Mouse (Mus musculus) adrenal gland, postnatal 4 days (tissue): ENCODE measurements around the gene Spg20. TPM values are rescaled to one million over a fixed set of nuclear protein-coding genes. Genes with fewer than 3 reads are reported as not detected.

Experiments
- DNase-seq, 2 experiments: peaks; one replicate each; pipeline ENCODE4 v3.0.0; 2021 to 2022; ENCODE audit warnings: low spot score in 2 of 2, mixed read lengths in 2 of 2
- long read RNA-seq, 2 experiments: library from polyadenylated mRNA; stranded (forward); transcript quantifications; one replicate each; pipeline ENCODE4 v2.0.0; 2021
- total RNA-seq, 2 experiments: library from RNA; stranded (reverse); gene quantifications; 2 replicates each; pipeline ENCODE4 v1.2.3; 2021

The Spg20 gene
- 10 to 100 TPM; 55.2 to 55.3 TPM for total RNA-seq
- long read RNA-seq, experiment 1, transcript Spg20-201 (9 exons, 3,770 nt) = major isoform, 10 of 19 reads
- long read RNA-seq, experiment 1, partial matches to known transcripts = 0 of 19 reads
- long read RNA-seq, experiment 1, other reads (novel, unspliced or antisense) = 3 of 19 reads
- long read RNA-seq, experiment 2, transcript Spg20-201 (9 exons, 3,770 nt) = minor isoform, 20 of 57 reads
- long read RNA-seq, experiment 2, transcript Spg20-202 (8 exons, 3,567 nt) = major isoform, 23 of 57 reads
- long read RNA-seq, experiment 2, partial matches to known transcripts = 6 of 57 reads
- long read RNA-seq, experiment 2, other reads (novel, unspliced or antisense) = 7 of 57 reads

DNA sequence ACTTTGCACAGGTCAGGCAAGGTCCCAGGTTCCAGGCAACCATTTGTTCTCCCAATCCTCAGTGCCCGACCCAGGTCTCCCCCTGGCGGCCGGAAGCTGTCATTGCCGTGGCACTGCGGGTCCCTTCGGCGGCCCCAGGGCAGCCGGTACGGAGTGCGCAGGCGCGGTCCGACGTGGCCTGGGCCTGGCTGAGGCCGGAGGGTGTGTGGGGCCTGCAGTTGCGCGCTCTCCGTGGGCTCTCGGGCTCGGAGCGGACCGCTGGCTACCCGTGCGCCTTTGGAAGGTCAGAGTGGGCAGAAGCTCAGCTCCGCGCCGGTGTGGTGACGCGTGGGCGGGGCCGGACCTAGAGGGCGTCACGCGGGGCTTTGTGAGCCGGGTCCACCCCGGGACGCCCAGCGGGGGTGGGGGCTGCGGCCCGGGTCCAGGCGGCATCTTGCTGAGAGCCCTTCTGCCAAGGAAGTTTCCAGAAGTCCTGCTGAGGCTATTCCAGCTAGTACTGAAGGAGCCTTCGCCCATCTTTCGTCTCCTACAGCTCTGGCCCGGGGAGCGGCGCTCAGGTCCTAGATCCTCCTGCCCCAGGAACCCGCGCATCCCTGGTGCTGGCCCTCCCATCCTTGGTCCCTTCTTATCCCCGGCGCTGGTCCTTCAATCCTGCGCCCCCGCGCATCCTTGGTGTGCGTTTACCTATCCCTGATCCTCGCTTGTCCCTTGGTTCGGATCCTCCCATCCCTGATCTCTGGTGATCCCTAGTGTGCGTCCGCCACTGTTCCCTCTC lies at the start of gene Spg20:
TSS of gene Spg20 (plus strand) at position 174 of the 775 bp plus-strand sequence.
- DNase-seq = peak; percentile 93 to 97

GRCm38 (mm10) chr3:55062653-55063052 lies 49.3 kb upstream of the Spg20 start:
- DNase-seq = no peak

DNA sequence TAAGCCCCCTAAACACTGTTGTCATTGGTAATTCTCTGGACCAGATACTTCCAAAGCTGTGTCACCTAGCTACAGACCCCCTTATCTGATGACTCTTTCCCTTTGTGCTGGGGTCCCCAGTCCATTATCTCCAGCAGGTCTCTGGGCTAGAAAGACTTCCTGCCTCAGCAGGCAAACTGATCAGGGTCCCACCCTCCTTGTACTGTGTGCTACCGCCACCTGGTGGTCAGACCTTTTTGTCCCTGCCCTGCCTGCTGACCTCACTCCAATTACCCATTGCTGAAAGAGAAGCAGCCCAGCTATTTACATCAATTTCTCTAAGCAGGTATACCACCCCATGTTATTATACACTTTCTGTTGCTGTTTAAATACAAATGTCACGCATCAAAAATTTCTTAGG lies 47.5 kb upstream of the Spg20 start:
- peak; percentile 28 to 43 for DNase-seq

DNA sequence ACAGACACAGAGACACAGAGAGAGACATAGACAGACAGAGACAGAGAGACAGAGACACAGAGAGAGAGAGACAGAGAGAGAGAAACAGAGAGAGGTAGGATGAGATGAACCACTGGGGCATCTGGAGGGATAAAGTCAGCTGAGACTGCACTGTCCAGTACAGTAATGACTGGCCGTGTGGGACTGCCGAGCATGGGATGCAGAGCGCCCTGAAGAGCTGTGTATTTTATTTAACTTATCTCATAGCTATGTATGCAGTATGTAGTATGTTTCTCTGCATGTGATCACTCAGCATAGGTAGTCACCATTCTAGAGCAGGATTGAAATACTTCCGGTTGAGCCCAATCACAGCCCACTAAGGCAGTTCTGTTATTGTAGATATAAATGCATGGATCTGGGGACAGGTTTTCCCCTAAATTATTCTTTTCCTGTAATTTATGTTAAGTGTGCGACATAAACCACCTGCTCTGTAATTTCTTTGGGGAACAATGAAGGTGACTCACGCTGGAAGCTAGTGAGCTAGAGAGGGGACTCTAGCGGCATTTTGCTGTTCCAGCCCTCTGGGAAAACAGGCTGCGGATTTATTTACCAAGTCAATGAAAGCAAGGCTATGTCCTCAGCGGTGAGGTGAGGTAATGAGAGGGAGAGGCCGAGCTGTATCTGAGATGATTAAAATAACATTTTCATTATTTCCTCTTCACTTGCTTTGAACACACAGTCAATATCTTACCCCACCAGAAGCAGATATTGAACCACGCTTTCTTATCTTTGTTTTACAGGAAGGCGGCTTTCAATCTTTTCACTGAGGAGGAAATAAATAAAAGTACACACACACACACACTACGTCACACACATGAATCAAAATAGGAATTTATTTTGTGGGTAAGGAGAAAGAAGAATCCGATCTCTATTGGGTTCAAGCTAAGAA lies 45.9 kb upstream of the Spg20 start:
- DNase-seq = no peak

DNA sequence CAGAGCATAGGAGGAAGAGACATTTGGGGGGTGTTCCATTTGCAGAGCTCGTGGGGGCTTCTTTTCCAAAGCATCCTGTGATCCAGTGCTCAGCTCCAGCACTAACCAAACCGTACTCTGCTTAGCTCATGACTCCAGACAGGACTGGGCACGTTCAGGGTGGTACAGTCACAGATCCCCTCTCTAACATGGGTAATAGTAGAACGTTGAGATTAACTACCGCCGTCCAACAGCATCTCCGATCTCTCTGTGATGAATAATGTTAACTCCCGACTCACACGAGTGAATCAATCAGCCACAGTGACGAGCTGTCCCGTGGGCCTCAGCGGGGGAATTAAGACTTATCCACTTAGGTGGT lies 45.3 kb upstream of the Spg20 start:
- no peak for DNase-seq

GRCm38 (mm10) chr3:55067791-55068434 lies 44.0 kb upstream of the Spg20 start:
- DNase-seq = no peak

GRCm38 (mm10) chr3:55074576-55075293 lies 37.2 kb upstream of the Spg20 start:
- no peak for DNase-seq

DNA sequence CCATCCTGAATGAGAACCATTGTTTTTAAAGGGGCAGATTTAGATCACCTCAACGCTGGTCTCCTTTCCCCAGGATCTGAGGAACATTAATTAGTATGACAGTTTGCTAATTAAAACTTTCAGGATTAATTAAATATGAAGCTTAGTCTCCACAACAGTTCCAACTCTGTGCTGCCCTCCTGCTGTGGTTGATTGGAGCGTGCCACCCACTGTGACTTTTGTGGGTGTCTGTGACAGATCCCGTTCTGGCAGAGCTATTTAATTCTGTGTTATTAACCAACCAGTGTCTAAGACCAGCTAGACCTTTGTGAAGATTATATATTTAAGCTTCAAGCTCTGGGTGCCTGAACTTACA lies 36.6 kb upstream of the Spg20 start:
- no peak for DNase-seq

GRCm38 (mm10) chr3:55078233-55078632 lies 33.7 kb upstream of the Spg20 start:
- no peak for DNase-seq

- DNase-seq = no peak
Observed at GRCm38 (mm10) chr3:55079619-55080018, 32.3 kb upstream of the Spg20 start.

GRCm38 (mm10) chr3:55080055-55080454 lies 31.9 kb upstream of the Spg20 start:
- DNase-seq = peak; percentile 16 to 36

DNA sequence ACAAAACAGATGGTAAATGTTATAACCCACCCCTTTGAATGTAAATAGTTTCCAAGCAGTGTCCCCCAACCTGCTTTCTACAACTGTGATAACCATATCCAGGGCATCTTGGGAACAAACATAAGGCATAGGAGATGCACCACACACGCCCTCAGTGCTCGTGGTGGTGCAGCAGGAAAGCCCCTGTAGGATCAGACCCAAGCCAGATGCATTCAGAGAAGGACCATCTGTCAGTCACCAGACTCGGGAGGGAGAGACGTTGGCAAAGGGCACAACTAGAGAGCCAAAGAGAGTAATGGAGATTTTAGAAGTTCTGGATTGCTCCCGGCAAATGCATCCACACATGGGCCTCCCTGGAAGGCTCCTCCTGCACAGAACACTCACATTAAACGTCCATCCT lies 27.1 kb upstream of the Spg20 start:
- DNase-seq = no peak

- no peak for DNase-seq
Observed at GRCm38 (mm10) chr3:55085716-55086115, 26.2 kb upstream of the Spg20 start.

- no peak for DNase-seq
Observed at GRCm38 (mm10) chr3:55086948-55087347, 25.0 kb upstream of the Spg20 start.

DNA sequence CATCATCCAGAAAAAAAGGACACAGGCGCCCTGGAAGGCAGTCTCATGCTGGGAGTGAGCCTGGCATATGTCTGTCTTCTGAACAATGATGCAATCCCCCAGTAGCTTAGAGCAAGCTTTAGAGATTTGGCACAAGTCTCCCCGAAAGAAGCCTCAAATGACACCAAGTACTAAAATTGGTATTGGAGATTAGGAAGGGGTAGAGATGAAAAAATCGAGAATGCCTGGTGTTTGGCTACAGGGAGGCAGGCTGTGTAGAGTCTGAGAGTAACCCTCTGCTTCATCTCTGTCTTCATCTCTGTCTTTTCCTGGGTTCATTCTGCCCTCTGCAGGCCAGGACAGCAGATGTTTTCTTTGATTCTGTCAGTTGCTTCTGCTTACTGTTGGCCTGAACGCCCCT lies 24.5 kb upstream of the Spg20 start:
- DNase-seq = no peak

DNA sequence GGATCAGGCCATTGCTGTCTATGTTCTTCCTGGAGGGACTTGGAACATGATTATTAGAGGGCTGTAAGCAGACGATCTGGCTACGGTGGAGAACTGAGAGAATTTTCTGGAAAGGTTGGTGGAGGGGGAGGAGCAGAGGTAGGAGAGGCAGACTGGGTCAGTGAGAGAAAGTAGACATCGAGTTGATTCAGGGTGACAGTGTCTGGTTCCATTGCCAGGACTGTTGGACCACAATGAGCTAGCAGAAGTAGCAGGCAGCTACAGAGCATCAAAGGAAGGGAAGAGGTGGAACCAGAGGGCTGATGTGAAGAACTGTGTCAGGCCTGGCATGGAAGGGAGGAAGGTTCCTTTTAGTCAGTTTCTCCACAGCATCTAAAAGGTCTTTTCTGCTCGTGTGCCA lies 23.5 kb upstream of the Spg20 start:
- DNase-seq = no peak

DNA sequence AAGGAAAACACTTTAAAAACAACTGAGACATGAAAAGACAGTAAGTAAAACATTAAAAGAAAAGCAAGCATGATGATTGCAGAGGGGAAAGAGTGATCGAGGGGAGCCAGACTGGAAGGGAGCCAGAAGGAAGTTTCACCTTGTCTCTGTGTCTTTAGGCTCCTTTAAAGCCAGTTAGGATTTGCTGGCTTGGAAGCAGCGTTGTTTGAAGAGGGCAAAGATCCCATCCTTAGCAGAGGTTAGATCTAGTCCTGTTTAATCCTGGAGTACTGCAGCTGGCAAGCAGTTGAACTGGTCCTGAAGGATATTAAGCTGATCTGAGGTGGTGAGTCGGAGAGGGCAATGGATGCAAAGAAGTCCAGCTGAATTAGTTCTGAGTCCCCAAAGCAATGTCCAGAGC lies 23.1 kb upstream of the Spg20 start:
- DNase-seq = no peak

DNA sequence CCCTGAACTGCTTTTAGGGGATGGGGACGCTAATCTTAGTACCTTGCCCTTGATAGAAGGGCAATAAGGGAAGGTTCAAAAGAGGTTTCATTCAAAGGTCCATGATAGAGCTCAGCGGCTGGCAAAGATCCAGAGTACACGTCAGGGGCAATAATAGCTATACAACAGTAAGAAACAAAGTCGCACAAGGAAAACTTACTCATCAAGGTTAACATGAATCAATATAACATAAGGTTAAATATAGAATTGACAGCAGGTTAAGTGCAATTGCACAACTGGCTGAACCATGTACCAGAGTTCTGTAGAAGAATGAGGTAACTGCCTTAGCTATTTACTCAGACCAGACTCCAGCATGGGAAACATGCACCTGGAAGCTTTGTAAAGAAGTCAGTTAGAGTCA lies 22.6 kb upstream of the Spg20 start:
- DNase-seq = no peak

DNA sequence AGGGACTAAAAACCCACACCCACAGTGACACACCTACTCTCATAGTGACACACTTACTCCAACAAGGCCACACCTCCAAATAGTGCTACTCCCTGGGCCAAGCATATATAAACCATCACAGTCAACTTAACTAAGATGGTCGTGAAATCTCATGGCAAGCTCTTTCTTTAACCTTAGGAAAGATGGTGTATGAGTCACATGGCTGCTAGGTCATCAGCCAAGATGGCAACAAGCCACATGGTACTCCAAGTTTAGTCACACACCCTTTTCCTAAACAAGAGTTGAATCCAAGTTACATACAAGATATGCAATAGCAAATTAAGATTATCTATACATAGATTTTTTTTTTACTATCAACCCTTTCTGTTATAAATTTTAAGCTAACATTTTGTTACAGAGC lies 18.7 kb upstream of the Spg20 start:
- no peak for DNase-seq

DNA sequence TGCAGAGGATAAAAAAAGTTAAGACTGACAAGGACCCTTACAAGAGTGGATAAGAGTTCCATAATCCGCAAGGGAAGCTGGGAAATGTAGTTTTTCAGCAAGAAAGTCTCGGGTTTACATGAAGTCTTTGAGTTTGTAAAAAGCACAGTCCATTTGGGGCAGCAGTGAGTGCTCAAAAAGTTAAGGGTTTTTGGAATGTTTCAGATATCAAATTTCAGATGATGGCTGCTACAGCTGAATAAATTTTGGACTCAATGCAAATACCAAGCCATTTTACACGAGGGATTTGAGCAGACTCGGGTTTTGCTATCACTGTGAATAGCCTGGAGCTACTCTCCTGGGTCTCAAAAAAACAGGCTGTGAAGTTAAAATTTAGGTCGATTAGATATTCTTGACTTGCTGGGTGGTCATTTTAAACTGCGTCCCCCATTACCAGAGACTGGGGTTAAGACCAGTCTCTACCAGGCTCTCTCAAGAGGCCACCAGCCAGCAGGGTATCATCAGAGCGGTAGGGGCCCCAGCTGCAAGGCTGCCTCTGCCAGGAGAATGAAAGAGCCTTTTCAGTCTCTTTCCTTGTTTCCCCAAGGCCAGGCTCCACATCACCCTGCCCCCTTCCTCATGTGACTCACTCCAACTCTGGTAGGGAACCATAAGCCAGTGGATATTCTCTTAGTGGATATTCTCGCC lies 15.8 kb upstream of the Spg20 start:
- DNase-seq = no peak
